Mouse (Mus musculus): ENCODE measurements at regions not wholly inside any gene's neighbourhood (a gene's known extent, or its start where the extent isn't known, plus 50 kb on each side); places are given as distances from the start of the nearest gene placed in this dataset.

GRCm38 (mm10) chr17:61477457-61477856 lies 1403.7 kb downstream of the Efna5 start:
- H3K4me1 ChIP-seq (ENCODE audit: control insufficient read depth in 1 of 2, insufficient read depth in 2 of 2, low read length in 2 of 2): no peaks in the 10 kb centered on the region
- H3K79me2 ChIP-seq (ENCODE audit: control insufficient read depth, insufficient read depth, low read length, poor library complexity): no peaks in the 10 kb centered on the region
- TF ChIP-seq MYB (IDR thresholded peaks at IDR 0.05; ENCODE audit: low read depth, low read length): no peak
- no peak for TF ChIP-seq CHD1 (IDR thresholded peaks at IDR 0.05; ENCODE audit: low read depth, low read length)
- TF ChIP-seq MXI1 (IDR thresholded peaks at IDR 0.05; ENCODE audit: low read depth, low read length): no peak
- TF ChIP-seq E2F4 (IDR thresholded peaks at IDR 0.05; ENCODE audit: borderline replicate concordance, low read depth, low read length): no peak
- TF ChIP-seq TAL1 (IDR thresholded peaks at IDR 0.05; ENCODE audit: low read length): no peak; the same call in 1 of the 2 replicates
- TF ChIP-seq TBP (IDR thresholded peaks at IDR 0.05; ENCODE audit: low read depth, low read length): no peak
- TF ChIP-seq ELF1 (IDR thresholded peaks at IDR 0.05; ENCODE audit: low read depth, low read length): no peak
- no peak for TF ChIP-seq ZMIZ1 (IDR thresholded peaks at IDR 0.05; ENCODE audit: low read depth, low read length)
- no peak for TF ChIP-seq ZKSCAN1 (IDR thresholded peaks at IDR 0.05; ENCODE audit: low read depth, low read length)
- TF ChIP-seq JUND (IDR thresholded peaks at IDR 0.05; ENCODE audit: low read depth, low read length): no peak
- no peak for TF ChIP-seq MAZ (IDR thresholded peaks at IDR 0.05; ENCODE audit: low read depth, low read length)
- no peak for TF ChIP-seq USF2 (IDR thresholded peaks at IDR 0.05; ENCODE audit: borderline replicate concordance in 1 of 2, insufficient read depth in 1 of 2, low read depth in 1 of 2, low read length in 2 of 2)
- no peak for TF ChIP-seq SMC3 (IDR thresholded peaks at IDR 0.05; ENCODE audit: low read depth, low read length)
- TF ChIP-seq BHLHE40 (IDR thresholded peaks at IDR 0.05; ENCODE audit: borderline replicate concordance, low read depth, low read length): no peak
- TF ChIP-seq POLR2AphosphoS5 (IDR thresholded peaks at IDR 0.05; ENCODE audit: borderline replicate concordance, low read depth, low read length): no peak
- TF ChIP-seq TCF12 (IDR thresholded peaks at IDR 0.05; ENCODE audit: low read depth, low read length): no peak
- no peak overlapping the region for H3K4me3 ChIP-seq (ENCODE audit: control insufficient read depth in 1 of 2, insufficient read depth in 1 of 2, low read depth in 2 of 2, low read length in 2 of 2)
- H3K9ac ChIP-seq (ENCODE audit: control insufficient read depth, low read depth, low read length, poor library complexity, severe bottlenecking): no peak overlapping the region
- no peaks in the 10 kb centered on the region for H3K36me3 ChIP-seq (ENCODE audit: control insufficient read depth in 1 of 2, insufficient read depth in 2 of 2, low read length in 2 of 2)
- no peak for DNase-seq (ENCODE audit: low read depth, low spot score)
- H3K27me3 ChIP-seq (ENCODE audit: control insufficient read depth in 1 of 2, insufficient read depth in 2 of 2, low read length in 2 of 2): no peaks in the 10 kb centered on the region
- no peak overlapping the region for H3K27ac ChIP-seq (ENCODE audit: control insufficient read depth, low read depth, low read length)
- H3K9me3 ChIP-seq (replicated peaks; ENCODE audit: insufficient read depth, low read length): no peaks in the 10 kb centered on the region

- no peaks in the 10 kb centered on the region for H3K4me1 ChIP-seq (ENCODE audit: control insufficient read depth in 1 of 2, insufficient read depth in 2 of 2, low read length in 2 of 2)
- no peak overlapping the region for H3K4me3 ChIP-seq (ENCODE audit: control insufficient read depth in 1 of 2, insufficient read depth in 1 of 2, low read depth in 2 of 2, low read length in 2 of 2)
- H3K9ac ChIP-seq (ENCODE audit: control insufficient read depth, low read depth, low read length, poor library complexity, severe bottlenecking): no peak overlapping the region
- no peaks in the 10 kb centered on the region for H3K79me2 ChIP-seq (ENCODE audit: control insufficient read depth, insufficient read depth, low read length, poor library complexity)
- DNase-seq (ENCODE audit: low read depth, low spot score): no peak
- no peak for TF ChIP-seq NRF1 (IDR thresholded peaks at IDR 0.05; ENCODE audit: insufficient read depth, low read depth, low read length, poor library complexity, severe bottlenecking)
- no peak for TF ChIP-seq RCOR1 (IDR thresholded peaks at IDR 0.05; ENCODE audit: low read depth, low read length)
- TF ChIP-seq MYC (IDR thresholded peaks at IDR 0.05; ENCODE audit: low read depth, low read length): no peak
- TF ChIP-seq TAL1 (IDR thresholded peaks at IDR 0.05; ENCODE audit: low read length): peak; percentile 21; the same call in 1 of the 2 replicates
- no peak for TF ChIP-seq ZKSCAN1 (IDR thresholded peaks at IDR 0.05; ENCODE audit: low read depth, low read length)
- no peak for TF ChIP-seq ZNF384 (IDR thresholded peaks at IDR 0.05; ENCODE audit: low read depth, low read length)
- no peak for TF ChIP-seq TBP (IDR thresholded peaks at IDR 0.05; ENCODE audit: low read depth, low read length)
- TF ChIP-seq POLR2AphosphoS5 (IDR thresholded peaks at IDR 0.05; ENCODE audit: borderline replicate concordance, low read depth, low read length): no peak
- TF ChIP-seq EP300 (IDR thresholded peaks at IDR 0.05; ENCODE audit: low read depth in 1 of 2, low read length in 2 of 2): no peak
- no peak overlapping the region for H3K27ac ChIP-seq (ENCODE audit: control insufficient read depth, low read depth, low read length)
- H3K36me3 ChIP-seq (ENCODE audit: control insufficient read depth in 1 of 2, insufficient read depth in 2 of 2, low read length in 2 of 2): no peaks in the 10 kb centered on the region
- H3K27me3 ChIP-seq (ENCODE audit: control insufficient read depth in 1 of 2, insufficient read depth in 2 of 2, low read length in 2 of 2): no peaks in the 10 kb centered on the region
- H3K9me3 ChIP-seq (replicated peaks; ENCODE audit: insufficient read depth, low read length): no peaks in the 10 kb centered on the region
These were observed 1406.7 kb downstream of the Efna5 start for GRCm38 (mm10) chr17:61474405-61474804.

All from MEL (cell line).